Mouse (Mus musculus) gastrocnemius, postnatal 4 days (tissue): ENCODE results near the gene Vps53. TPM values are rescaled to one million over a fixed set of nuclear protein-coding genes. Genes with fewer than 3 reads are reported as not detected.

Source experiments
- DNase-seq, 2 experiments: peaks; one replicate each; pipeline ENCODE4 v3.0.0; 2021 to 2022; ENCODE audit warnings: low spot score in 2 of 2, mixed read lengths in 2 of 2
- total RNA-seq, 2 experiments: library from RNA; stranded (reverse); gene quantifications; 2 replicates each; pipeline ENCODE4 v1.2.3; 2021

The Vps53 gene
- total RNA-seq, 2 experiments from 2014 or later = 30.2 to 33.7 TPM

GRCm38 (mm10) chr11:76121086-76121485 is 58.4 kb downstream of the Vps53 start:
- no peak for DNase-seq

- DNase-seq = no peak
These were observed 59.0 kb downstream of the Vps53 start for GRCm38 (mm10) chr11:76120407-76120901.

GRCm38 (mm10) chr11:76110416-76110815 is 69.0 kb downstream of the Vps53 start:
- no peak for DNase-seq

GRCm38 (mm10) chr11:76106551-76107496 is 72.6 kb downstream of the Vps53 start:
- DNase-seq = no peak

- no peak for DNase-seq
These were observed 78.3 kb downstream of the Vps53 start for GRCm38 (mm10) chr11:76101154-76101553.

GRCm38 (mm10) chr11:76099193-76099975 is 80.1 kb downstream of the Vps53 start:
- no peak for DNase-seq

GRCm38 (mm10) chr11:76093610-76094009 is 85.8 kb downstream of the Vps53 start:
- DNase-seq = no peak

- DNase-seq = no peak
These were observed 89.7 kb downstream of the Vps53 start for GRCm38 (mm10) chr11:76089776-76090175.

GRCm38 (mm10) chr11:76088506-76088905 is 90.9 kb downstream of the Vps53 start:
- DNase-seq = no peak

- DNase-seq = peak in 1 of 2 experiments; percentile 39
These were observed 93.4 kb downstream of the Vps53 start for GRCm38 (mm10) chr11:76085898-76086591.

GRCm38 (mm10) chr11:76084943-76085342 is 94.5 kb downstream of the Vps53 start:
- DNase-seq = no peak

GRCm38 (mm10) chr11:76083941-76084367 is 95.5 kb downstream of the Vps53 start:
- DNase-seq = no peak

- no peak for DNase-seq
These were observed 98.3 kb downstream of the Vps53 start for GRCm38 (mm10) chr11:76081048-76081640.

GRCm38 (mm10) chr11:76080293-76080692 is 99.2 kb downstream of the Vps53 start:
- no peak for DNase-seq

GRCm38 (mm10) chr11:76077341-76077740 is 102.1 kb downstream of the Vps53 start:
- DNase-seq = no peak

GRCm38 (mm10) chr11:76074296-76075093 is 105.0 kb downstream of the Vps53 start:
- peak in 1 of 2 experiments; percentile 29 for DNase-seq

GRCm38 (mm10) chr11:76069816-76070215 is 109.6 kb downstream of the Vps53 start:
- DNase-seq = no peak

- DNase-seq = no peak
These were observed 112.8 kb downstream of the Vps53 start for GRCm38 (mm10) chr11:76066563-76067156.

- peak in 1 of 2 experiments; percentile 43 for DNase-seq
These were observed 113.8 kb downstream of the Vps53 start for GRCm38 (mm10) chr11:76065521-76066095.
